Mouse (Mus musculus) liver, adult (tissue): Measurements from ENCODE around the gene Npl.

Experiments
- GATA4 ChIP-seq: IDR thresholded peaks from 2 replicates; pipeline ENCODE4 v1.6.1; 2014; ENCODE audit warnings: mild to moderate bottlenecking, low read length; ENCODE audit not compliant: insufficient replicate concordance

Gene Npl

DNA sequence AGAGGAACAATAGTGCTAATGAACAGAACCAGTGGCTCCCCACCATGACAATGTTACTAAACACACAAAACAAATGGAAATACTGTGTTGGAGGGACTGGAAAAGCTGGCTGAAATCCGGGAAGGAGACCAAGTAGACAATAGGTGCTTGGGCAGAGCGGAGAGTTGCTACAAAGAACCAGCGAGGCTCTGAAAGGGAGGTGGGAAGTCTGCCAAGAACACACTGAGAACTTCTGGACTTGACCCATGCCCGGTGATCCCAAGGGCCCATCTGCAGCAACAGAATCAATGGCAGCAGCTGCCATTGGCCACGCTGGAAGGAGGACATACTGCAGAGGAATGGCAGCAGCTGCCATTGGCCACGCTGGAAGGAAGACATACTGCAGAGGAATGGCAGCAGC, 43.6 kb downstream of the Npl start:
- no peak for TF ChIP-seq GATA4

DNA sequence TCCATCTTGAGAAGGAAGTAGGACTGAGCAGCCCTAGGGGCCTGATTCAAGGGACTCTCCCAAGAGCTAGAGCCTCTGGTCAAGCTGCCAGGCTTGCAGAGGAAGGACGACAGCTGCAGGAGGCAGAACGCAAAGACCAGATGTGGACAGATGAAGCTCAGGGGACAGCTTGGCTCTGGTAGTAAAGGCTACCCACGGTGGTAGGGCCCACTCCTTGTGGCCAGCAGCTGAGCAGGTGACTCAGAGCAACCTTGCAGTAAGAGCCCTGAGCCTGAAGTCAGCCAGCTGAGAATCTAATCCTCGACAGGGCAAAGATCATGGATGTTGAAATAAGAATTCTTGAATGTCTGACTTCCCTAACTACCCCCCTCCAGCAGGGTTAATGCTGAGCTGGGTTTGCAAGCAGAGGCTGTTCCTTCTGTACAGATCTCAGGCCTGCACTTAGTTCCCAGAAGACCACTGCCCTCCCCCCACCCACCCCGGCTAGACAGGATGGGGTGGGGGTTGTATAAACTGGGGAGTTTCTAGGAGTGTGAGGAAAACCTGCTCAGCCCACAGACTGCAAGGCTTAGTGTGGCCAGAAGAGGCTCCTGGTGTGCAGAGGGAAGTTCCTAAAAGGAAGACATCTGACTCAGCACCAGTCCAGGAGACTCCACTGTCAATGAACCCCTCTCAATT, 48.1 kb downstream of the Npl start:
- no peak for TF ChIP-seq GATA4

DNA sequence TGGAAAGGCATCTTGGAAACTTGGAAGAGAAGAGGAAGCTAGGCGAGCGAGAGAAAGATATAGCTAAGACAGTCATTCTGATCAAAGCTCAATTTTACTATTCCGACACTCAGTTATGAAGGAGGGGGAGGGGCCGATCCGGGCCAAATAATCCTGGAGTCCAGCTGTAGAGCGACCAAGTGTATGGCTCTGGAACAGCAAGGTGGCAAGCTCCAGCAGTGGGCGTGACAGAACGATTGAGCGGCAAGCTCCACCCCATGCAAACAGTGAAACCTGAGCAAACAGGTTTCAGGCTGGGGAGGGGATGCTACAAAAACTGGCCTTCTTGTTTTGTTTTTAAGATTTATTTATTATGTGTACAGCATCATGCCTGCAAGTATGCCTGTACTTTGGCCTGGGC, 49.8 kb downstream of the Npl start:
- TF ChIP-seq GATA4, result no peak

DNA sequence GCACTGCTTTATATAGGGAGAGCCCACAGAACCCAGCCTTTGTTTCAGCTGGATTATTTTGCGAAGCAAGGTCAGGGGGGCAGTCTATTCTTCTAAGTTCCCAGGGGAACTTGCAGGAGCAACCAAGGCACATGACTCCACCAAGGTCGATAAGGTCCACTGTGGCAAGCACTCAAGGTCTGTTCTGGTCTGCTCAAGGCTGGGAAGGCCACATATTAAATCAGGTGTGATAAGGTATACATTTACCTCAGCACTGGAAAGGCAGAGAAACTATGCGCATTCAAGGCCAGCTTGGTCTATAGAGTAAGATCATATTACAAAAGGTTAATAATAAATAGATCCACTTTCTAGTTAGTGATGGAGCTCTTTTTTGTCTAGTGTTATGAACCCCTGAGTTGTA, 53.8 kb downstream of the Npl start:
- no peak for TF ChIP-seq GATA4

DNA sequence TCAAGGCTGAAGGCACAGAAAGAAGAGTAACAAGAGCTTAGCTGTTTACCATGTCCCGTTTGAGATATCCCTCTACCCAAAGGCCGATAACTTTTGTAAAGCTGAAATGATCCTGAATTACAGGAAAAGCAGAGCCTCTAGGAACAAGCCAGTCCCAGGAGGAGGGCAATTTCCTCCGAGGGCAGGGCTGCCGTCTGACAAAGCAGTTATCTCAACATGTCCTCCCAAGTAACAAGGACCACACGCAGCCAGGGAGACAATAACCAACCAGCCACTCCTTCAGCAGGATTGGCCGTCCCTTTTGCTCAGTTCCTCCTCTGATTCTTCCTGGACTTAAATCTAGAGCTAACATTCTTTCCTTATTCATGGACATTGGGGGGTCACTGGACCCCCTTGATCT, 55.9 kb downstream of the Npl start:
- no peak for TF ChIP-seq GATA4

DNA sequence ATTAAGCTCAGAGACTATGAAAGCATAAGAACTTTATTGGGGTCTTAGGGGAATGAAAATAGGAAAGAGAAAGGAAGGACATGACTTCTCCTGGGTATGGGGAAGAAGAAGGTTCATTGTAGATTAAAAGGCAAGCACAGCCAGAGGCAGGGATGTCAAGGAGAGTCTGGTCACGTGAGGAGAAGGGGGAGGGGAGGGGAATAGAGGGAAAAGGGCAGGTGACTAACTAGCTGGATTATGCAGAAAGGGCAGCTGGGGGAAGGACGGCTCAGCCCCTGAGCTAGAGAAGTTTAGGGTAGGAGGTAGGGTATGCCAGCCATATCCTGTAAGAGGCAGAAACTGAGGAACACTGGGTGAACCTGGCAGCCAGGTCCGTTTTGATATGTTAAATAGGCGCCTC, 56.5 kb downstream of the Npl start:
- no peak for TF ChIP-seq GATA4

DNA sequence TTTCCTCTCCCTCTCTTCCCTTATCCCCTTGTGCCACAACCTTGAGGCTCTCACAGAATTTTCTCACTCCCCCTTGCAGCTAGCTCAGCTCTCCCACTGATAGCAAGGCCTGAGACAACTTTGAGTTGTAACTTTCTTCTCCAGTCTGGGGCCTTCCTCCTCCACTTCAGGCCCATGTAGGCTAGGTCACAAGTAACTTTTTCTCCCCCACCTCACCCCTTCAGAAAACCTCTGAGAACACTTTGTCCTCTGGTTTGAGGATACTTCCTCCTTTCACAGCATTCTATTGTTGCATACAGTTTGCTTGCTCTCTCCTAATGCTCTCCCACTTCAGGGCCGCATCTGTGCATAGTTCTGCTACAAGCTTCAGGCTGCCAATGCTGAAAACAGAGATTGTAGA, 58.0 kb downstream of the Npl start:
- no peak for TF ChIP-seq GATA4

DNA sequence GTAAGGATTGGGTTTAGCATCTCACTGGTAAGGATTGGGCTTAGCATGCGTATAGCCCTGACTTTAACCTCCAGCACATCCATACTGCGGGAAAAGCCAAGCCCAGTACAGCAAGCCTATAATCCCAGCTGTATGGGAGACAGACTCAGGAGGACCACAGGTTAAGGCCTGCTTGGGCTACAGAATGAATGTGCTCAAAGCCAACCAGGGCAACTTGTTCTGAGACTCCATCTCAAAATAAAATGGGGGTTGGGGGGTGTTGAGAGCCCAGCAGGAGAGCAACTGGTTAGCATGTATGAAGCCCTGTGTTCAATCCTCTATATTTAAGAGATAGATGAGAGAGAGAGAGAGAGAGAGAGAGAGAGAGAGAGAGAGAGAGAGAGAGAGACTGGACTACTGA, 58.5 kb downstream of the Npl start:
- no peak for TF ChIP-seq GATA4

DNA sequence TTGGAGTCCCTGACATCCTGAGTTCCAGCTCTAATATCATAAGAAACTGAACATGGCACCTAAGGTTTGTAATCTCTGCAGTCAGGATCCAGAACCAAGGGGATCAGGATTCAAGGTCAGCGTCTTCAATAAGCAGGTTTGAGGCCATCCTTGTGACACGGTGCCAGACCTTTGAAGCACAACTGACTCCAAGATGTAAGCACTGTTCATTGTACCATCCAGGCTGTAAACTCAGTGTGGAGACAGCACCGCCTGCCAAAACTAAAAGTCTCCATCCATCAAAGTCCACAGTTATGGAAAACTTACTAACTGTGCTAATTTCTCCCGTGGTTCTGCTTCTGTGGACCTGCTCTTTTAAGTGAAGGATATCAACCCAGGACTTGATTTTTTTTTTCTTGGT, 59.9 kb downstream of the Npl start:
- TF ChIP-seq GATA4, result no peak

DNA sequence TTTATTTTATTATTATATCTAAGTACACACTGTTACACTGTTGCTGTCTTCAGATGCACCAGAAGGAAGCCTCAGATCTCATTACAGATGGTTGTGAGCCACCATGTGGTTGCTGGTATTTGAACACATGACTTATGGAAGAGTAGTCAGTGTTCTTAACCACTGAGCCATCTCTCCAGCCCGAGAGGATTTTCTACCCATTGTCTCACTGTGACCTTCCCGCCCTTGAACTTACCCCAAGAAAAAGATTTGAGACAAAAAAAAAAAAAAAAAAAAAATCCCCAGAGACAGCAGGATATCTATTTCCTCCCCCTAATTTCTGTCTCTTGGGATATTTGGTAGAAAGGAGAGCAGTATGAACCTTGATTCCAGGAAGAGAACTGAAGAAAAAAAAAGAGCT, 60.3 kb downstream of the Npl start:
- TF ChIP-seq GATA4, result no peak

DNA sequence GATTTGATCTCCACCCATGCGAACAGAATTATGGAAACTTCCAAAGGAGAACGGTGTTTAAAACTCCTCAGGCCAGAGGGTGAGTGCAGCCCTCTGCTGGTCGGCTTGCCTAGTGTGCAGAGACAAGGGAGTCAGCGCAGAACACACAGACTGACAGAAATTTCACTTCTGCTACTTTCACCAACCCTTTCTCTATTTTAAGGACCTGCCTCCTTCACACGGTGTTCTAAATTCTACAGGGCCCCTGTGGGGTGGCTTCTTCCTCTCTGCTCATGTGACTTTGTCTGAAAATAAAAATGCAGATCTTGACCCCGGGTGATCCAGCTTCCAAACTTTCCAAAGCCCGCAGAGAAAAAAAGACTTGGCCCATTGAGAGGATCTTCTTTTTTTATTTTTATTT, 60.7 kb downstream of the Npl start:
- no peak for TF ChIP-seq GATA4

DNA sequence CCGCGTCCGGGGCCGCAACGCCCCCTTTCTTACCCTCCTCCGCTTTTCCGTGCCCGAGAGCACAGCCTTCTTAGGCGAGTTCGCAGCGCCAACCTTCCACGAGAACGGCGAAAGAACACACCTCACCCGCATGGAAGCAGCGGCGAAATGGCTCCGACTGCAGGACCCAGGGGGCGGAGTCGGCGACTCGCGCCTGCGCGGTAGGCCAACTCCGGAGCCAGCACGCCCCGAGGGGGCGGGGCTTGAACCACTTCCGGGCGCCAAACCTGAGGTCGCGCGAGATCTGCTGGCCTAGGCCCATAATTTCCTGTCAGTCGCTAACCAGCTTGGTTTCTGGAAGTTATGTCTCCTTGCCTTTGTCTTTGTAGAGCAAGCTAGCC, 62.4 kb downstream of the Npl start, which contains the start of gene Dhx9:
TSS of gene Dhx9 (minus strand) at position 161 of the 380 bp plus-strand sequence.
- TF ChIP-seq GATA4, result peak; percentile 5; the same call in 1 of the 2 replicates

DNA sequence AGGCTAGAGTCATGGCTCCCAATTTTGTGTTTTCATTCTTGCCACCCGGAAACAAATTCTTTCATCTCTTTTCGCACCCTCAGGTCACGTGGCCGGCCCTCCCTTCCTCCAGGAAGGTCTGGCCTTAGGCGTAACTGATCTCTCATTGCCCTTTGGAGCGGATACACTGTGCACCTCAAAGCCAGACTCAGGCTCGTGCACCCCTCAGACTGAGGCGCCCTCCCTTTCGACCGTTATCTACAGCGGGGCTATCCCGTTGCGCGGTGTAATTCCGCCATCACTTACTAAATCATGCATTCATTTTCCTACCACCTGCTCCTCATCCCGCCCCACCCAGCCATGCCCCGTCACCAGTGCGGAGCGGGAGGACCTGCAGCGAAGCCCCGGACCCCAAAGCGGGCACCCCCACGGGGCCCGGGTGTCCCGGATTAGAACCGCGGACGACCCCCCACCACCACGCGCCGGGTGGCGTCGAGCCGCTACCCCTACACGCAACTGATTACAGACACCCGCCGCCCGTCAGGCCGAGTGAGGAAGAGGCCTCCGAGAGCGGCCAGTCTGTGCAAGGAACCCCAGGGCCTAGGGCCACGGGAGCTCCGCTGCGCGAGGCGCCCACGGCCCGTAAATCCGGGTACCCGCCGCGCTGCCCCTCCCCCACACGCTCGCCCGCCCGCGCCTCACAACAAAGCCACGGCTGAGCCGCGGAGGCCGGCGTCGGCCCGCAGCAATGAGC, 62.9 kb downstream of the Npl start:
- no peak for TF ChIP-seq GATA4

DNA sequence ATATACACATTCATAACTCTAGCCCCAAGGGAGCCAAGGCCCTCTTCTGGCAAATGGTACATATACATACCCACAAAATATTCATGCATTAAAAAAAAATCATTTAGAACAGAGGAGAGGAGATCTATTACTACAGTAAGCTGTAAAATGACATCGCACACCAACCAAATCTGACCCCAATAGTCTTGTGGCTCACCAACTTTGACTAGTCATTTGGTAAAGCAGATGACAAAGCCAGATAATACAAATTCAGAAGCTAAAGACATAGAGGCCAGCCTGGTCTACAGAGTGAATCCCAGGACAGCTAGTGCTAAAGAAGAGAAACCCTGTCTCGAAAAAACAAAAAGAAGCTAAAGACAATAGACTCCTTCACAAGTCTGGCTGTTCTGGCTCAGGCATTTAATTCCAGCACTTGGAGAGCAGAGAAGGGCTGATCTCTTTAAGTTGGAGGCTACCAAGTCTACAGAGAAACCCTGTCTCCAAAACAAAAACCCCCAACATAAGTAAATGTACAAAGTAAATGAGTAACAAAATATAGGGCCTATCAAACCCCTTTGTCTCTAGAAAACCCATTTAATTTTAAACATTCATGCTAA, 64.5 kb downstream of the Npl start:
- TF ChIP-seq GATA4, result no peak

DNA sequence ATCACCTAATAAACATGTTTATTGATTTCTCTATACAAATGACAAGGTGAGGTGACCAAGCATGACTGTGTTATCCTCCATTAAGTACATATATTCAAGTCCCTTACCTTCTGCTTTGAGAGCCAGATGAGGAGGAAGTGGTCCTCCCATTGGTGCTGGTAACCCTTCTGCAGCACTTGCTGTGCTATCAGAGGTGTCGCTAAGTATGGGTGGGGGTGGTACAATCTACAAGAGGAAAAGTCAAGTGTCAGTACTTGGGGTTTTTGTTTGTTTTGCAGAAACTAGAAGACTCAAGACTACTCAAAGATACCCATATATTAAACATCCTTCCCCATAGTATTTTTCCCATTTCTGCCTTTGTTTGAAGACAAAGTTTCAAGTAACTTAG, 68.8 kb downstream of the Npl start:
- no peak for TF ChIP-seq GATA4

DNA sequence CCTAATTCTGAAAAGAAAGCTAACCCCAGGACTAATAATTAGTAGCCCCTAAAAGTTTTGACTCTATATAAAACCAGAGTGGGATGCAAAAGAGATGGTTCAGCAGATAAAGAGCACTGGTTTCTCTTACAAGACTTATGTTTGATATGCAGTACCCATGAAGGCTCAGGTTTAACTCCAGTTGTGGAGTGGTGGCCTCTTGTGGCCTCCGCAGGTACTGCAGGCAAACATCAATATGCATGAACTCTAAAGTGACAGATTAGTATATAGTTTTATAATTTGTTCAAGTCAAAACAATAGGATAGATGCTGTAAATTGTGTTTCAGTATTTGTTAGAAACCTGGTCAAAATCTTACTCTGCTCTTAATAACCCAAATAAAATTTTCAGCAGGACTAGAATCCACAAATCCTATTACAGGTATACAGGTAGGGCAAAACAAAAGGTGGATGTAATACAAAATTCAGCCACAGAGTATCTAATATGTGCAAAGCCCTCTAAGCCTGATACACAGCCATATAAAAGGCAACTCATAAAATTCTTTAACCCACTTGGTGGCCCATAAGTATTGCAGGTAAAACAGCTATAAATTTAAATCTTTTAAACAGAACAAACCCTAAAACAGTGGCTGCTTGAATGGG, 69.3 kb downstream of the Npl start:
- TF ChIP-seq GATA4, result no peak

DNA sequence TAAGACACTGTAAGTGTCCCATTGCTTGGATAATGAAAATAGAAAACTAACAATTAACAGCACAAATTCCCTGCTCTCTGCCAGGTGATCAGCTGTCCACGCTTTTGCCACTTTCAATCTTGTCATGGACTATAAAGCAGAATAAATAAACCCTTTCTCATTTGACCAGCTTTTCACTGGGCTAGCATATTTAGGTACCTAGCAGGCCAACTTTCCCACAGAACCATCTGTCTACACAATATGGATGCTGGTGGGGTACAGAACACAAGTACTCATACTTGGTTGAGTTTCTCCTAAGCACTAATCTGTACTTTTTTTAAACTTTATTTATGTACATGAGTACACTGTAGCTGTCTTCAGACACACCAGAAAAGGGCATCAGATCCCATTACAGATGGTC, 70.5 kb downstream of the Npl start:
- TF ChIP-seq GATA4, result no peak

DNA sequence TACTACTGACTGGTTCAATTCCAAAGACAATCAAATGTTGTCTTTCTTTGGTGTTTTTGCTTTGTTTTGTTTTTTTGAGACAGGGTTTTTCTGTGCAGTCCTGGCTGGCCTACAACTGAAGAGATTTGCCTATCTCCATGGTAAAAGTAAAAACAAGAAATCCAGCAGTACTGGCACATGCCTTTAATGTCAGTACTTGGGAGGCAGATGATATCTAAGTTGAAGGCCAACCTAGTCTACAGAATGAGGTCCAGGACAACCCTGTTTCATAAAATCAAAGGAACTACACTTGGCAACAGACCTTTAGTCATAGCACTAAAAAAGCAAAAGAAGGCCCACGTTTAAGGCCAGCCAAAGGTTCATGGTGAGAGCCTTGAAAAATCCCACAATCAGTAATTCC, 88.0 kb downstream of the Npl start:
- no peak for TF ChIP-seq GATA4
